Mouse (Mus musculus) liver, adult 2 months (tissue): Measurements from ENCODE around the gene Nebl.

ENCODE experiments used
- CTCF ChIP-seq: fragments of 200-500 bp; IDR thresholded peaks from 2 replicates; pipeline ENCODE4 v1.5.1; 2011; ENCODE audit warnings: low read depth, low read length, control low read depth
- POLR2A ChIP-seq: fragments of 200-500 bp; IDR thresholded peaks from 2 replicates; pipeline ENCODE4 v1.6.1; 2011; ENCODE audit warnings: low read length, control low read depth; ENCODE audit not compliant: insufficient read depth; ENCODE audit errors: extremely low read depth

GRCm38 (mm10) chr2:17740454-17740853 is 9.2 kb upstream of the Nebl start:
- TF ChIP-seq POLR2A (no peak), CTCF (no peak)
